Mouse (Mus musculus) embryonic fibroblast, embryonic 13.5 days (primary cell): Measurements from ENCODE around the gene Polr1c.

Experiments used
- CTCF ChIP-seq: IDR thresholded peaks from 2 replicates; pipeline ENCODE4 v1.5.1; 2011; ENCODE audit warnings: mild to moderate bottlenecking, control low read depth, low read length, moderate library complexity, borderline replicate concordance; ENCODE audit not compliant: insufficient read depth
- POLR2A ChIP-seq: IDR thresholded peaks from 2 replicates; pipeline ENCODE4 v1.6.1; 2011; ENCODE audit warnings: low read depth, mild to moderate bottlenecking, control low read depth, low read length, moderate library complexity

- no peak for TF ChIP-seq POLR2A
- no peak for TF ChIP-seq CTCF
Measured at GRCm38 (mm10) chr17:46242993-46243392, 4.9 kb downstream of the Polr1c start.
